Mouse (Mus musculus): ENCODE measurements around the gene Mpg. TPM values are rescaled to one million over a fixed set of nuclear protein-coding genes. Genes with fewer than 3 reads are reported as not detected.

The Mpg gene
- total and polyA plus RNA-seq, 3 experiments = 39.1 to 40.3 (median 39.6) TPM

GRCm38 (mm10) chr11:32276347-32276746, 50.0 kb downstream of the Mpg start, which contains the start of gene Hba-x:
Gene Hba-x, plus strand, starts transcription at chr11:32276400.
- no peak for TF ChIP-seq IRF4 (IDR thresholded peaks at IDR 0.05; ENCODE audit: low read depth, low read length)
- TF ChIP-seq UBTF (IDR thresholded peaks at IDR 0.05; ENCODE audit: low read depth, low read length) = no peak
- no peak for TF ChIP-seq CHD1 (IDR thresholded peaks at IDR 0.05; ENCODE audit: low read depth, low read length)
- no peak for TF ChIP-seq MYC (IDR thresholded peaks at IDR 0.05; ENCODE audit: low read depth, low read length)
- no peak for TF ChIP-seq TCF12 (IDR thresholded peaks at IDR 0.05; ENCODE audit: low read depth, low read length)
- in situ Hi-C loops (cut with MboI; ENCODE audit: low pct_ligation_motif_present, low pct_unique_long_range_greater_than_20kb, low sequenced_read_pairs) (no loop called here), dilution Hi-C loops (cut with MboI; ENCODE audit: extremely low pct_ligation_motif_present, extremely low pct_unique_long_range_greater_than_20kb, low sequenced_read_pairs) (no loop called here)
- Histone ChIP-seq H3K79me2 (replicated peaks; ENCODE audit: control insufficient read depth, extremely low read depth, insufficient read depth, poor library complexity, severe bottlenecking) (no peaks in the 10 kb centered on the region), H3K36me3 (replicated peaks in 1 of 2; ENCODE audit: control insufficient read depth in 1 of 2, insufficient read depth in 1 of 2, low read length in 1 of 2) (no peaks in the 10 kb centered on the region), H3K9ac (ENCODE audit: insufficient read depth, low read depth) (no peak within 1 kb of the TSS), H3K9me3 (replicated peaks; ENCODE audit: low read length) (no peaks in the 10 kb centered on the region), H3K27ac (ENCODE audit: insufficient read depth, low read depth) (no peak within 1 kb of the TSS), H3K4me2 (ENCODE audit: insufficient read depth, low read depth, poor library complexity, severe bottlenecking) (no peak within 1 kb of the TSS), H3K4me3 (replicated peaks in 1 of 3; ENCODE audit: low read depth in 2 of 3, low read length in 2 of 3, poor library complexity in 1 of 3) (no peak within 1 kb of the TSS), H3K27me3 (replicated peaks) (peaks cover 14% of the 10 kb centered on the region), H3K4me1 (ENCODE audit: control insufficient read depth in 1 of 2, insufficient read depth in 2 of 2) (peaks cover 6 to 12% of the 10 kb centered on the region in 2 experiments)
- DNase-seq (ENCODE audit: extremely low read depth) = no peak

- no peak for DNase-seq (ENCODE audit: extremely low read depth)
- Histone ChIP-seq H3K4me2 (ENCODE audit: insufficient read depth, low read depth, poor library complexity, severe bottlenecking) (no peak overlapping the region), H3K9ac (ENCODE audit: insufficient read depth, low read depth) (no peak overlapping the region), H3K36me3 (replicated peaks in 1 of 2; ENCODE audit: control insufficient read depth in 1 of 2, insufficient read depth in 1 of 2, low read length in 1 of 2) (no peaks in the 10 kb centered on the region), H3K9me3 (replicated peaks; ENCODE audit: low read length) (no peaks in the 10 kb centered on the region), H3K4me1 (ENCODE audit: control insufficient read depth in 1 of 2, insufficient read depth in 2 of 2) (peaks cover 4 to 13% of the 10 kb centered on the region in 2 experiments; a peak in 2 of 4 replicates), H3K4me3 (replicated peaks in 1 of 3; ENCODE audit: low read depth in 2 of 3, low read length in 2 of 3, poor library complexity in 1 of 3) (no peak overlapping the region), H3K27me3 (replicated peaks) (peaks cover 16% of the 10 kb centered on the region), H3K79me2 (replicated peaks; ENCODE audit: control insufficient read depth, extremely low read depth, insufficient read depth, poor library complexity, severe bottlenecking) (no peaks in the 10 kb centered on the region), H3K27ac (ENCODE audit: insufficient read depth, low read depth) (no peak overlapping the region)
- TF ChIP-seq TCF12 (IDR thresholded peaks at IDR 0.05; ENCODE audit: low read depth, low read length) (no peak), ZMIZ1 (IDR thresholded peaks at IDR 0.05; ENCODE audit: low read depth, low read length) (no peak), SMC3 (IDR thresholded peaks at IDR 0.05; ENCODE audit: low read depth, low read length) (no peak), ZC3H11A (IDR thresholded peaks at IDR 0.05; ENCODE audit: low read depth, low read length) (no peak), CHD1 (IDR thresholded peaks at IDR 0.05; ENCODE audit: low read depth, low read length) (no peak), HCFC1 (IDR thresholded peaks at IDR 0.05; ENCODE audit: low read depth, low read length) (no peak), RCOR1 (conservative IDR thresholded peaks at IDR 0.05; ENCODE audit: low read depth, low read length) (no peak), JUND (conservative IDR thresholded peaks at IDR 0.05; ENCODE audit: low read depth, low read length) (no peak), ZKSCAN1 (IDR thresholded peaks at IDR 0.05; ENCODE audit: borderline replicate concordance, low read depth, low read length) (no peak), MXI1 (IDR thresholded peaks at IDR 0.05; ENCODE audit: low read depth, low read length) (no peak), BHLHE40 (IDR thresholded peaks at IDR 0.05; ENCODE audit: low read depth, low read length) (no peak), EP300 (IDR thresholded peaks at IDR 0.05; ENCODE audit: low read length) (no peak), KAT2A (IDR thresholded peaks at IDR 0.05; ENCODE audit: insufficient replicate concordance, low read length) (no peak), NELFE (IDR thresholded peaks at IDR 0.05; ENCODE audit: low read depth, low read length) (no peak), TBP (conservative IDR thresholded peaks at IDR 0.05; ENCODE audit: low read depth, low read length) (no peak)
- in situ Hi-C loops (cut with MboI; ENCODE audit: low pct_ligation_motif_present, low pct_unique_long_range_greater_than_20kb, low sequenced_read_pairs) (no loop called here), dilution Hi-C loops (cut with MboI; ENCODE audit: extremely low pct_ligation_motif_present, extremely low pct_unique_long_range_greater_than_20kb, low sequenced_read_pairs) (no loop called here)
These were observed 51.6 kb downstream of the Mpg start for GRCm38 (mm10) chr11:32277736-32278457.

Data from CH12.LX (cell line).